Mouse (Mus musculus): ENCODE results near the gene Npb. TPM values are rescaled to one million over a fixed set of nuclear protein-coding genes. Genes with fewer than 3 reads are reported as not detected.
"Not testable (repeated sequence)": the region's sequence is repeated elsewhere in the genome, so short reads cannot be mapped to it uniquely, and the experiment has no call there.

The Npb gene
- polyA plus RNA-seq, 1 experiment: not detected

- peak within 1 kb of the TSS; percentile 87 for H3K27ac ChIP-seq (ENCODE audit: insufficient read depth, low read length)
- TF ChIP-seq CTCF (IDR thresholded peaks at IDR 0.05; ENCODE audit: low read depth, low read length) (no peak), EP300 (IDR thresholded peaks at IDR 0.05; ENCODE audit: insufficient read depth, low read depth, low read length) (0 out of 2 replicates have a peak, but pooled peaks have one; percentile 56)
- peak within 1 kb of the TSS; percentile 86 for H3K9ac ChIP-seq (ENCODE audit: low read depth, poor library complexity, severe bottlenecking)
- peaks cover 37% of the 10 kb centered on the region for H3K36me3 ChIP-seq (ENCODE audit: control insufficient read depth, insufficient read depth, low read length, poor library complexity, severe bottlenecking)
- peaks cover 4% of the 10 kb centered on the region for H3K4me1 ChIP-seq (ENCODE audit: control insufficient read depth, insufficient read depth, low read length)
- H3K9me3 ChIP-seq (replicated peaks; ENCODE audit: control insufficient read depth, insufficient read depth, low read length, poor library complexity, severe bottlenecking): no peaks in the 10 kb centered on the region
- H3K4me3 ChIP-seq (ENCODE audit: low read depth, low read length): peak within 1 kb of the TSS; percentile 86
- H3K27me3 ChIP-seq (ENCODE audit: control insufficient read depth, insufficient read depth, low read length, poor library complexity, severe bottlenecking): no peaks in the 10 kb centered on the region
Observed at GRCm38 (mm10) chr11:120581490-120582267, 26.6 kb upstream of the Npb start, which contains the start of gene Arhgdia. Arhgdia (minus strand) TSS chr11:120581624.

GRCm38 (mm10) chr11:120582268-120582981 is 25.9 kb upstream of the Npb start:
- H3K36me3 ChIP-seq (ENCODE audit: control insufficient read depth, insufficient read depth, low read length, poor library complexity, severe bottlenecking): peaks cover 40% of the 10 kb centered on the region
- TF ChIP-seq POLR2A (IDR thresholded peaks at IDR 0.05; ENCODE audit: insufficient read depth, low read length) (no peak), CTCF (IDR thresholded peaks at IDR 0.05; ENCODE audit: low read depth, low read length) (no peak), EP300 (IDR thresholded peaks at IDR 0.05; ENCODE audit: insufficient read depth, low read depth, low read length) (no peak)
- peaks cover 4% of the 10 kb centered on the region for H3K4me1 ChIP-seq (ENCODE audit: control insufficient read depth, insufficient read depth, low read length)

GRCm38 (mm10) chr11:120582982-120583293 is 25.3 kb upstream of the Npb start:
- H3K9ac ChIP-seq (ENCODE audit: low read depth, poor library complexity, severe bottlenecking); H3K27ac ChIP-seq (ENCODE audit: insufficient read depth, low read length); H3K4me1 ChIP-seq (ENCODE audit: control insufficient read depth, insufficient read depth, low read length); H3K27me3 ChIP-seq (ENCODE audit: control insufficient read depth, insufficient read depth, low read length, poor library complexity, severe bottlenecking); H3K4me3 ChIP-seq (ENCODE audit: low read depth, low read length); H3K9me3 ChIP-seq (replicated peaks; ENCODE audit: control insufficient read depth, insufficient read depth, low read length, poor library complexity, severe bottlenecking): not testable (repeated sequence)
- peaks cover 43% of the 10 kb centered on the region for H3K36me3 ChIP-seq (ENCODE audit: control insufficient read depth, insufficient read depth, low read length, poor library complexity, severe bottlenecking)

More at GRCm38 (mm10) chr11:120582268-120582981, 25.9 kb upstream of the Npb start:
- no peaks in the 10 kb centered on the region for H3K27me3 ChIP-seq (ENCODE audit: control insufficient read depth, insufficient read depth, low read length, poor library complexity, severe bottlenecking)
- H3K4me3 ChIP-seq (ENCODE audit: low read depth, low read length): peak overlapping the region; percentile 86
- peak overlapping the region; percentile 87 for H3K27ac ChIP-seq (ENCODE audit: insufficient read depth, low read length)
- no peaks in the 10 kb centered on the region for H3K9me3 ChIP-seq (replicated peaks; ENCODE audit: control insufficient read depth, insufficient read depth, low read length, poor library complexity, severe bottlenecking)
- peak overlapping the region; percentile 86 for H3K9ac ChIP-seq (ENCODE audit: low read depth, poor library complexity, severe bottlenecking)

- no peak overlapping the region for H3K27ac ChIP-seq (ENCODE audit: insufficient read depth, low read length)
- TF ChIP-seq EP300 (IDR thresholded peaks at IDR 0.05; ENCODE audit: insufficient read depth, low read depth, low read length): no peak
- no peak for TF ChIP-seq POLR2A (IDR thresholded peaks at IDR 0.05; ENCODE audit: insufficient read depth, low read length)
- no peak for TF ChIP-seq CTCF (IDR thresholded peaks at IDR 0.05; ENCODE audit: low read depth, low read length)
- H3K9me3 ChIP-seq (replicated peaks; ENCODE audit: control insufficient read depth, insufficient read depth, low read length, poor library complexity, severe bottlenecking): no peaks in the 10 kb centered on the region
- H3K4me3 ChIP-seq (ENCODE audit: low read depth, low read length): no peak overlapping the region
- H3K36me3 ChIP-seq (ENCODE audit: control insufficient read depth, insufficient read depth, low read length, poor library complexity, severe bottlenecking): peaks cover 41% of the 10 kb centered on the region
- H3K9ac ChIP-seq (ENCODE audit: low read depth, poor library complexity, severe bottlenecking): no peak overlapping the region
- no peaks in the 10 kb centered on the region for H3K27me3 ChIP-seq (ENCODE audit: control insufficient read depth, insufficient read depth, low read length, poor library complexity, severe bottlenecking)
- peaks cover 4% of the 10 kb centered on the region for H3K4me1 ChIP-seq (ENCODE audit: control insufficient read depth, insufficient read depth, low read length)
Observed at GRCm38 (mm10) chr11:120583937-120584336, 24.3 kb upstream of the Npb start.

- no peak overlapping the region for H3K27ac ChIP-seq (ENCODE audit: insufficient read depth, low read length)
- TF ChIP-seq POLR2A (IDR thresholded peaks at IDR 0.05; ENCODE audit: insufficient read depth, low read length) (no peak), CTCF (IDR thresholded peaks at IDR 0.05; ENCODE audit: low read depth, low read length) (no peak), EP300 (IDR thresholded peaks at IDR 0.05; ENCODE audit: insufficient read depth, low read depth, low read length) (no peak)
- peaks cover 71% of the 10 kb centered on the region for H3K36me3 ChIP-seq (ENCODE audit: control insufficient read depth, insufficient read depth, low read length, poor library complexity, severe bottlenecking)
Observed at GRCm38 (mm10) chr11:120588531-120588930, 19.7 kb upstream of the Npb start.

More at GRCm38 (mm10) chr11:120588531-120588930, 19.7 kb upstream of the Npb start:
- Histone ChIP-seq H3K4me1 (ENCODE audit: control insufficient read depth, insufficient read depth, low read length) (no peaks in the 10 kb centered on the region), H3K4me3 (ENCODE audit: low read depth, low read length) (no peak overlapping the region), H3K27me3 (ENCODE audit: control insufficient read depth, insufficient read depth, low read length, poor library complexity, severe bottlenecking) (no peaks in the 10 kb centered on the region), H3K9ac (ENCODE audit: low read depth, poor library complexity, severe bottlenecking) (no peak overlapping the region), H3K9me3 (replicated peaks; ENCODE audit: control insufficient read depth, insufficient read depth, low read length, poor library complexity, severe bottlenecking) (no peaks in the 10 kb centered on the region)
